Mouse (Mus musculus) cerebellum, postnatal 14 days (tissue): ENCODE data around the gene Ell.

Source experiments
- DNase-seq, 2 experiments: peaks; one replicate each; pipeline ENCODE4 v3.0.0; 2021; ENCODE audit warnings: mixed read lengths in 2 of 2

The Ell gene

GRCm38 (mm10) chr8:70539077-70539813 is at the start of gene Ell:
Gene Ell (plus strand): TSS chr8:70539457.
- peak; percentile 99 for DNase-seq

GRCm38 (mm10) chr8:70489576-70489975 is 49.7 kb upstream of the Ell start:
- DNase-seq: no peak

- no peak for DNase-seq
Measured at GRCm38 (mm10) chr8:70490061-70490879, 49.0 kb upstream of the Ell start.

GRCm38 (mm10) chr8:70490880-70491495 is 48.3 kb upstream of the Ell start:
- DNase-seq: no peak

- DNase-seq: peak in 1 of 2 experiments; percentile 33
Measured at GRCm38 (mm10) chr8:70492664-70493640, 46.3 kb upstream of the Ell start, which contains the start of gene Crlf1. Gene Crlf1 (plus strand): TSS chr8:70493158.

GRCm38 (mm10) chr8:70493692-70494415 is 45.4 kb upstream of the Ell start:
- DNase-seq: peak in 1 of 2 experiments; percentile 41

- DNase-seq: peak in 1 of 2 experiments; percentile 24
Measured at GRCm38 (mm10) chr8:70494416-70494945, 44.8 kb upstream of the Ell start.

GRCm38 (mm10) chr8:70495001-70495770 is 44.1 kb upstream of the Ell start:
- peak in 1 of 2 experiments; percentile 32 for DNase-seq

- DNase-seq: no peak
Measured at GRCm38 (mm10) chr8:70495771-70496062, 43.5 kb upstream of the Ell start.

GRCm38 (mm10) chr8:70500386-70501301 is 38.6 kb upstream of the Ell start:
- peak; percentile 73 for DNase-seq

- DNase-seq: peak; percentile 67 to 69
Measured at GRCm38 (mm10) chr8:70501820-70502529, 37.3 kb upstream of the Ell start.

GRCm38 (mm10) chr8:70502540-70502939 is 36.7 kb upstream of the Ell start:
- DNase-seq: no peak

- peak; percentile 83 to 86 for DNase-seq
Measured at GRCm38 (mm10) chr8:70503062-70503750, 36.1 kb upstream of the Ell start.

- DNase-seq: peak; percentile 57 to 65
Measured at GRCm38 (mm10) chr8:70504291-70504716, 35.0 kb upstream of the Ell start.

- DNase-seq: peak; percentile 94 to 97
Measured at GRCm38 (mm10) chr8:70504851-70505250, 34.4 kb upstream of the Ell start.

- DNase-seq: no peak
Measured at GRCm38 (mm10) chr8:70505698-70506327, 33.4 kb upstream of the Ell start.

GRCm38 (mm10) chr8:70506328-70507026 is 32.8 kb upstream of the Ell start, which contains the start of gene Rex1bd:
Gene Rex1bd (minus strand): TSS chr8:70506752.
- DNase-seq: peak; percentile 97 to 98
